Mouse (Mus musculus) embryo, embryonic 10 days (tissue): ENCODE data around the gene Kcnh4.
"Not testable (repeated sequence)": the region's sequence is repeated elsewhere in the genome, so short reads cannot be mapped to it uniquely, and the experiment has no call there.

Source experiments
- DNase-seq: peaks from one replicate; pipeline ENCODE4 v3.0.0-alpha.2; 2015; ENCODE audit warnings: low spot score

The Kcnh4 gene

GRCm38 (mm10) chr11:100759611-100760233 lies at the start of gene Kcnh4:
Gene Kcnh4 (minus strand): TSS chr11:100759942.
- peak; percentile 49 for DNase-seq

DNA sequence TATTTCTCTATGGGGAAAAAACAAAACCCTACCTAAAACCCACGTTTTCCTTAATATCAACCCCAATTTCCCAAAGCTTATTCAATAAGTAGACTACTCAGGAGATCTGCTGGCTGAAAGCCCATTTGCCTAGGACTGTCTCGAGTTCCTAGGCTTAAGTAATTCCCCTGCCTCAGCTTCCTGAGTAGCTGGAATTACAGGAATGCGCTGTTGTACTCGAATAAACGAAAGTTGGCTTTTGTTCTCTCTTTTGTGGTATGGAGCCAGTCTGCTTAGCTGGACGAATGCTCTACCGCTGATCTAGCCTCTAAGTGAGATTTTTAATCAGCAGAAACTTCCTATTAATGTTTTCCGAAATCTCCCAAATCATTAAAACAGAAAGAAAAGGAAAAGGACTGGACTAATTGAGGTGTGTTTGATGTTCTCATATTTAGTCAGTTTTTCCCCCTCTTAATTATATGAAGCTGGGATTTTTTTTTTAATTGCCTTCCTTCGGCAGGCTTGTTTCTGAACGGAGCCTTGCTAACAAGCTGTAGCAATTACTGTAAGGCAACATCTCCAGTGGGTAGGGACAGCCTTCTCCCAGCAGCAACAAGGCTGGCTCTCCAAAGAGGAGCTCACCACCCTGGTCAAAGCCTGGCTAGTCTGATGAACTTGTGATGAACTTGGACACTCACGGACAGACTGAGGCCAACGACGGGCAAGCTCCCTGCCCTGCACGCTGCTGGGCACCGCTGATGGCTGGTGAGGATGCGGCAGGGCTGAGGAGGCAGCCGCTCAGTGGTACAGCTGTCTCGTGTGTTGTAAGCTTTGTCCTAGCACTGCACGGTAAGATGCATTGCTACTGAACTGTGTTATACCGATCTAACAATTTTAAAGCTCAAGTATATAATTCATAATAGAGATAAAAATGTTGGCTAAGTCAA lies 46.9 kb upstream of the Kcnh4 start:
- no peak for DNase-seq

DNA sequence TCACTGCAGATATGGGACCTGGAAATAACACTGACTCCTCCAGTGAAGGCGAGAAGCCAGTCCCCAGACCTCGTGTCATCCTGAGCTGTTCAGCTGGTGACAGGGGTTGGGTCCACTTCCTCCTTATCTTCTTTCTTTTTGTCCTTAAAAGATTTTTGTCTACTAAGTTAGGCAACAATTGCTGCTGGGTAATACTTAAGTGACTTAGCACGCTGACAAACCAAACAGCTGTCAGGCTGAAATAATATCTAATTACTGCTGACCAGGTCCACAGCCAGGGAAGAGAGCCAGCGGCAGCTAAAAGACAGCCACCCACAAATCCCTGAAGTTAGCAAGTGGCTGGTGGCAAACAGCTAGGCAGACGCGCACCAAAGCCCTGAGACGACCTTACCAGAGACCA lies 45.8 kb upstream of the Kcnh4 start:
- DNase-seq = no peak

GRCm38 (mm10) chr11:100804409-100804808 lies 44.7 kb upstream of the Kcnh4 start:
- no peak for DNase-seq

- DNase-seq = no peak
Observed at GRCm38 (mm10) chr11:100799426-100799825, 39.7 kb upstream of the Kcnh4 start.

DNA sequence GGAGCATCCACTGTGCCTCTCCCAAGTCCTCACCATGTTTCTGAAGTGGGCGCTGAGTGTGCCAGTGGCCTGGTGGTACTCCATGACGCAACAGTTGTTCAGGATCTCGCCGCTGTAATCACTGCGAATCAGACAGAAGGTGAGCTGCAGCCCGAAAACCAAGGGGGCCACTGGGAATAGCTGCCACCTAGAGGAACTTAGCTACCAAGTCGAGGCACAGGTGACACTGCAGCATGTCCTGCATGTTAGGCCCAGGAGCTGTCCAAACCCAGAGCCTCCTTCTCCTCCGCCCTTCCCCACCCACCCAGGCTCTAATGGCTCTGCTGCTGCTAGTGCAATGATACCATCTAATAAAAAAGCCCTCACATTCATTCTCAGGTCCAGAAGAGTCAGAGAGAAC lies 36.8 kb upstream of the Kcnh4 start:
- no peak for DNase-seq

GRCm38 (mm10) chr11:100795386-100795785 lies 35.6 kb upstream of the Kcnh4 start:
- no peak for DNase-seq

- no peak for DNase-seq
Observed at GRCm38 (mm10) chr11:100791457-100792049, 31.8 kb upstream of the Kcnh4 start.

GRCm38 (mm10) chr11:100790644-100791043 lies 30.9 kb upstream of the Kcnh4 start:
- not testable (repeated sequence) for DNase-seq

- DNase-seq = no peak
Observed at GRCm38 (mm10) chr11:100789702-100790101, 30.0 kb upstream of the Kcnh4 start.

- no peak for DNase-seq
Observed at GRCm38 (mm10) chr11:100785774-100786173, 26.0 kb upstream of the Kcnh4 start.

DNA sequence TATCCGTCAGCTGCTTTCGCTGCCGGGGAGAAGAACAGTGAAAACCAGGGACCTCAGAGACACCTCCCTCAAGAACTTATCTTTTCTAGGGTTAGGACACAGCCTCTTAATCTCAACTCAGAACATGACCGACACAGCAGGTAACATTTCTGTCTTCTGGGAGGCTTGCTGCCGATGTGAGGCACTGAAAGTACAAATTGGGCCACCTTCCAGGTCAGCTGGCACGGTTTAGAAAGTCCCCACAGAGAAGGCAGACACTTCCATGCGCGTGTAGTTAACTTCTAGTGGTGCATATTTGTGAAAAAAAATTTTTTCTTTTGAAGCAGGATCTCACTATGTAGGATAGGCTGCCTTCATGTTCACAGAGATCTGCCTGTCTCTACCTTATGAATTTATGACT lies 24.5 kb upstream of the Kcnh4 start:
- no peak for DNase-seq

GRCm38 (mm10) chr11:100782568-100782967 lies 22.8 kb upstream of the Kcnh4 start:
- DNase-seq = no peak

DNA sequence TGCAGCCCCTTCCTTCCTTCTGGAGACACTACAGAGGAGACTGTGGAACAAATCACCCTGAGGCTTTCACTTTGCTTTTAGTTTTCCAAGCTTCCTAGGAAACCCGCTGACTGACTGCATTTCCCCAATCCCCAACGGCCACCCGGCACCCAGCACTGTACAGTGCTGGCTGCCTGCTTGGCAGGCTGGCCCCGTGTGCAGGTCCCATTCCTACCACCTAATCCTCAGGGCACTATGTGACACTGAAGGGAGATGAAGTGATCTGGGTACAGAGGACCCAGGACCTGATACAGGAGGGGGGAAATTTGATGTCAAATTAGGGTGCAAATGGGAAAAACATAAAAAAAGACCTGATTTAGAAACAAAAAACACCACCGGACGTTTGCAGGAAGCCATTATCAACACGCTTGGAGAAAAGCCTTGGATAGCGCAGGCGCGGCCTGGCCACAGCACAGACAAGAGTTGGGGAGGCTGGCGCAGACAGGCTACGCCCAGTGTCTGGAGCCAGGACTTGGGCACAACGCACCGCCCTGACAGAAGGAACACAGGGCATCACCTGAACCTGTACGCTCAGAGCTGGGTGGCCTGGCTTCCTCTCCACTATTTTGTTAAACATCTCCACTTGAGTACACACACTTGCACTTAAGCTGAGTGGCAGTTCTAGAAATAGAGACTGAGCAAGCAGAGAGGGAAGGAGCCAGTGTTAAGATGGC lies 22.2 kb upstream of the Kcnh4 start:
- no peak for DNase-seq

GRCm38 (mm10) chr11:100780247-100780646 lies 20.5 kb upstream of the Kcnh4 start:
- no peak for DNase-seq

DNA sequence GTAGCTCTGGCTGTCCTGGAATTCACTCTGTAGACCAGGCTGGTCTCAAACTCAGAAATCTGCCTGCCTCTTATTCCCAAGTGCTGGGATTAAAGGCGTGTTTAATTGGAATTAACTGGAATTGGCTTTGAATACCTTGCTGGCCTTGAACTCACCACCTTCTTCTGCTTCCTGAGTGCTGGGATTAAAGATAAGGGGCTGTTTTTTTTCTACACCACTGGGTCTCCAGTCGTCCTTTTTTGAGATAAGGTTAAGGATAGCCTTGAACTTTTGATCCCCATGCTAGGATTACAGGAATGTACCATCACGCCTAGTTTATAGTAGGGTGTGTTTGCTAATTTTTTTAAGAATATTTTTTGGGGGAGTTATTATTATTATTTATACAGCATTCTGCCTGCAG lies 18.3 kb upstream of the Kcnh4 start:
- no peak for DNase-seq

GRCm38 (mm10) chr11:100775921-100776320 lies 16.2 kb upstream of the Kcnh4 start:
- DNase-seq = no peak

GRCm38 (mm10) chr11:100774261-100774660 lies 14.5 kb upstream of the Kcnh4 start:
- no peak for DNase-seq

GRCm38 (mm10) chr11:100770646-100771408 lies 11.1 kb upstream of the Kcnh4 start, which contains the start of gene Ghdc:
Gene Ghdc (minus strand): TSS chr11:100770957.
- DNase-seq = peak; percentile 49

DNA sequence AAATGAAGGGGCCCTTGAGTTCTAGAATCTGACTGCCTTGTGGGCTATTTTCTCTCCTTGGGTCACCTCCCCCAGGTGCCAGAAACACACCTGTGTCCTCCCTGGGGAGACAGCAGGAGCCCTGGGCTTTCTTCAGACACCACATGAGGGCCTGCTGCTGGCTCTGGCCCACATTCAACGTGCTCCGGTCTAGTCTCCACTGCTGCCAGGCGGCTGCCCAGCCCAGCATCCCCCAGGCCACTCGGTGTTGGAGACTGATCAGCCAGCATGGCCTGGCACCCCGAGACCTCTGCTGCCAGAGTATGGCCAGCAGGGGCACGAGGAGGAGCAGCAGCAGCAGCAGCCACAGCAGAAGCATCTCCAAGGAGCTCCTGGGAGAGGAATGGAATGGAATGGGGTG lies 10.2 kb upstream of the Kcnh4 start:
- DNase-seq = no peak

- DNase-seq = no peak
Observed at GRCm38 (mm10) chr11:100767871-100768270, 8.1 kb upstream of the Kcnh4 start.
